Mouse (Mus musculus) CH12.LX (cell line): ENCODE measurements around the gene Zfp74. TPM values are rescaled to one million over a fixed set of nuclear protein-coding genes. Genes with fewer than 3 reads are reported as not detected.

Source experiments
- DNase-seq: peaks from one replicate; pipeline ENCODE4 v3.0.0-alpha.2; 2013; ENCODE audit errors: extremely low read depth
- H3K27ac ChIP-seq: 2 replicates; pipeline ENCODE4 v1.5.1; 2012; ENCODE audit warnings: low read depth, mild to moderate bottlenecking, control low read depth, moderate library complexity; ENCODE audit not compliant: insufficient read depth
- H3K27me3 ChIP-seq: replicated peaks from 2 replicates; pipeline ENCODE3; 2012; ENCODE audit warnings: inconsistent platforms
- H3K36me3 ChIP-seq, 2 experiments: replicated peaks in 1 of 2; 2 replicates each; pipeline versions ENCODE3 to v1.6.1; 2012; ENCODE audit warnings: inconsistent platforms in 1 of 2, low read length in 1 of 2, mild to moderate bottlenecking in 1 of 2, mixed read lengths in 1 of 2, moderate library complexity in 1 of 2; ENCODE audit not compliant: control insufficient read depth in 1 of 2, insufficient read depth in 1 of 2
- H3K4me1 ChIP-seq, 2 experiments: 2 replicates each; pipeline ENCODE4 v1.6.1; 2012; ENCODE audit warnings: inconsistent platforms in 1 of 2, moderate library complexity in 1 of 2; ENCODE audit not compliant: insufficient read depth in 2 of 2, control insufficient read depth in 1 of 2
- H3K4me2 ChIP-seq: 2 replicates; pipeline ENCODE4 v1.6.1; 2012; ENCODE audit warnings: low read depth, mild to moderate bottlenecking, control low read depth; ENCODE audit not compliant: poor library complexity, insufficient read depth, severe bottlenecking
- H3K4me3 ChIP-seq, 3 experiments: fragments of 150-350 bp in 1 of 3; sonication (generic) in 1 of 3; replicated peaks in 1 of 3; 2 replicates each; pipeline versions ENCODE3 to v1.5.1; 2011 to 2012; ENCODE audit warnings: low read depth in 2 of 3, low read length in 2 of 3, mild to moderate bottlenecking in 2 of 3, moderate library complexity in 2 of 3, control low read depth in 1 of 3, improper control_type of control experiment in 1 of 3, inconsistent platforms in 1 of 3, mixed read lengths in 1 of 3; ENCODE audit not compliant: poor library complexity in 1 of 3
- H3K79me2 ChIP-seq: replicated peaks from 2 replicates; pipeline ENCODE4 v1.6.1; 2012; ENCODE audit warnings: mild to moderate bottlenecking, moderate library complexity; ENCODE audit not compliant: control insufficient read depth, poor library complexity, insufficient read depth, severe bottlenecking; ENCODE audit errors: extremely low read depth
- H3K9ac ChIP-seq: 2 replicates; pipeline ENCODE4 v1.6.1; 2012; ENCODE audit warnings: low read depth, mild to moderate bottlenecking, control low read depth, moderate library complexity; ENCODE audit not compliant: insufficient read depth
- H3K9me3 ChIP-seq: replicated peaks from 2 replicates; pipeline ENCODE3; 2012; ENCODE audit warnings: low read length, inconsistent platforms, mixed read lengths
- CHD1 ChIP-seq: IDR thresholded peaks from 2 replicates; pipeline ENCODE4 v1.6.1; 2012; ENCODE audit warnings: low read depth, low read length, improper control_type of control experiment, inconsistent platforms
- CTCF ChIP-seq, 2 experiments: IDR thresholded peaks in 1 of 2; conservative IDR thresholded peaks in 1 of 2; 2 replicates each; pipeline ENCODE4 v1.5.1; 2011 to 2012; ENCODE audit warnings: low read depth in 2 of 2, low read length in 2 of 2, improper control_type of control experiment in 1 of 2, inconsistent platforms in 1 of 2, mild to moderate bottlenecking in 1 of 2, moderate library complexity in 1 of 2
- E2F4 ChIP-seq: IDR thresholded peaks from 2 replicates; pipeline ENCODE4 v1.6.1; 2011; ENCODE audit warnings: low read depth, low read length, improper control_type of control experiment; ENCODE audit not compliant: insufficient replicate concordance
- GABPA ChIP-seq: IDR thresholded peaks from 2 replicates; pipeline ENCODE4 v1.6.1; 2012; ENCODE audit warnings: low read depth, low read length, improper control_type of control experiment, inconsistent platforms; ENCODE audit not compliant: insufficient replicate concordance
- HCFC1 ChIP-seq: IDR thresholded peaks from 2 replicates; pipeline ENCODE4 v1.6.1; 2012; ENCODE audit warnings: low read depth, mild to moderate bottlenecking, inconsistent platforms, low read length, improper control_type of control experiment
- JUN ChIP-seq: IDR thresholded peaks from 2 replicates; pipeline ENCODE4 v1.6.1; 2011; ENCODE audit warnings: low read depth, mild to moderate bottlenecking, low read length, improper control_type of control experiment, moderate library complexity; ENCODE audit not compliant: insufficient read depth
- KAT2A ChIP-seq: IDR thresholded peaks from 2 replicates; pipeline ENCODE4 v1.6.1; 2012; ENCODE audit warnings: low read length, improper control_type of control experiment, inconsistent platforms; ENCODE audit not compliant: insufficient replicate concordance
- MAZ ChIP-seq: IDR thresholded peaks from 2 replicates; pipeline ENCODE4 v1.6.1; 2012; ENCODE audit warnings: low read depth, mild to moderate bottlenecking, inconsistent platforms, low read length, improper control_type of control experiment, moderate library complexity
- MEF2A ChIP-seq: IDR thresholded peaks from 2 replicates; pipeline ENCODE4 v1.6.1; 2014; ENCODE audit warnings: low read depth, mild to moderate bottlenecking, inconsistent platforms, low read length, improper control_type of control experiment, borderline replicate concordance
- MXI1 ChIP-seq: IDR thresholded peaks from 2 replicates; pipeline ENCODE4 v1.6.1; 2011; ENCODE audit warnings: mild to moderate bottlenecking, low read depth, low read length, improper control_type of control experiment
- MYC ChIP-seq: IDR thresholded peaks from 2 replicates; pipeline ENCODE4 v1.6.1; 2011; ENCODE audit warnings: low read depth, mild to moderate bottlenecking, improper control_type of control experiment, low read length
- NELFE ChIP-seq: IDR thresholded peaks from 2 replicates; pipeline ENCODE4 v1.6.1; 2011; ENCODE audit warnings: low read depth, low read length, improper control_type of control experiment
- PAX5 ChIP-seq: IDR thresholded peaks from 2 replicates; pipeline ENCODE4 v1.6.1; 2012; ENCODE audit warnings: low read length, inconsistent platforms, mixed read lengths
- POLR2A ChIP-seq: IDR thresholded peaks from 2 replicates; pipeline ENCODE4 v1.6.1; 2011; ENCODE audit warnings: low read depth, mild to moderate bottlenecking, improper control_type of control experiment, low read length
- POLR2AphosphoS2 ChIP-seq: IDR thresholded peaks from 2 replicates; pipeline ENCODE4 v1.6.1; 2011; ENCODE audit warnings: low read depth, low read length, improper control_type of control experiment
- RAD21 ChIP-seq: IDR thresholded peaks from 2 replicates; pipeline ENCODE4 v1.6.1; 2011; ENCODE audit warnings: low read depth, mild to moderate bottlenecking, low read length, improper control_type of control experiment, moderate library complexity
- SIN3A ChIP-seq: IDR thresholded peaks from 2 replicates; pipeline ENCODE4 v1.6.1; 2012; ENCODE audit warnings: low read length, improper control_type of control experiment, inconsistent platforms
- SMC3 ChIP-seq: IDR thresholded peaks from 2 replicates; pipeline ENCODE4 v1.6.1; 2011; ENCODE audit warnings: low read depth, low read length, improper control_type of control experiment
- TBP ChIP-seq: conservative IDR thresholded peaks from 2 replicates; pipeline ENCODE4 v1.6.1; 2011; ENCODE audit warnings: low read depth, low read length, improper control_type of control experiment
- UBTF ChIP-seq: IDR thresholded peaks from 2 replicates; pipeline ENCODE4 v1.6.1; 2012; ENCODE audit warnings: low read depth, mild to moderate bottlenecking, inconsistent platforms, low read length, improper control_type of control experiment, moderate library complexity
- USF1 ChIP-seq: IDR thresholded peaks from 2 replicates; pipeline ENCODE4 v1.6.1; 2014; ENCODE audit warnings: low read depth, mild to moderate bottlenecking, inconsistent platforms, low read length, improper control_type of control experiment
- USF2 ChIP-seq: conservative IDR thresholded peaks from 2 replicates; pipeline ENCODE4 v1.6.1; 2011; ENCODE audit warnings: low read depth, low read length, improper control_type of control experiment
- ZC3H11A ChIP-seq: IDR thresholded peaks from 2 replicates; pipeline ENCODE4 v1.6.1; 2012; ENCODE audit warnings: low read depth, mild to moderate bottlenecking, inconsistent platforms, low read length, improper control_type of control experiment
- ZKSCAN1 ChIP-seq: IDR thresholded peaks from 2 replicates; pipeline ENCODE4 v1.6.1; 2012; ENCODE audit warnings: low read depth, inconsistent platforms, low read length, improper control_type of control experiment, borderline replicate concordance
- ZMIZ1 ChIP-seq: IDR thresholded peaks from 2 replicates; pipeline ENCODE4 v1.6.1; 2012; ENCODE audit warnings: low read depth, mild to moderate bottlenecking, inconsistent platforms, low read length, improper control_type of control experiment
- dilution Hi-C: fragments of 300-500 bp; cut with MboI; formaldehyde crosslinking; loops from 2 replicates; pipeline ENCODE4 v1.14.3; 2020; ENCODE audit warnings: low sequenced_read_pairs; ENCODE audit not compliant: extremely low pct_unique_long_range_greater_than_20kb, extremely low pct_ligation_motif_present
- in situ Hi-C: fragments of 300-500 bp; cut with MboI; formaldehyde crosslinking; loops from 3 replicates; pipeline ENCODE4 v1.14.3; 2019; ENCODE audit warnings: low sequenced_read_pairs, low pct_ligation_motif_present, low pct_unique_long_range_greater_than_20kb, mixed read lengths
- polyA plus RNA-seq: library from polyadenylated mRNA; unstranded; fragments of >175 nt; gene quantifications from 2 replicates; pipeline ENCODE4 v1.2.1, GENCODE M21; 2012; ENCODE audit warnings: low read depth; ENCODE audit not compliant: insufficient read length
- total RNA-seq, 2 experiments: library from RNA; depleted of rRNA; stranded (reverse); fragments of 300-350 nt in 1 of 2; fragments of >200 nt in 1 of 2; gene quantifications; 2 replicates each; pipeline ENCODE4 v1.2.3; 2012 to 2014

Gene Zfp74
- total and polyA plus RNA-seq, 3 experiments, result 3.8 to 6.7 (median 4.7) TPM

DNA sequence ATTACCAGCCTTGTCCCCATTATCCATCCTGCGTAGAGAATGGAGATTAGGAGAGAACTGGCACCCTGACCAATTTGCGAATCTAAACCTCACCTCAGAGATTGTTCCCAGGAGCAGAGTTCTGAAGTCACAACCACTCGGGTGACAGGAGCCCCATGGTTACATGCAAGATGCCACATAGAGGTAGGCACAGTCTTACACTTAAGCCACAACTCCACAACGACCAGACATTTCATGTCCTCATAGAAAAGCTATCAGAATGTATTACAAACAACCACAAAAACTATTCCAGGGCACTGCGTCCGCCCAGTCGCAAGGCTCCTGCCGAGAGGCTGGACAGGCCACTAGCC lies 29.4 kb upstream of the Zfp74 start:
- dilution Hi-C loops (no loop called here), in situ Hi-C loops (no loop called here)
- Histone ChIP-seq H3K27me3 (no peaks in the 10 kb centered on the region), H3K36me3 (peaks cover 20 to 25% of the 10 kb centered on the region in 2 experiments), H3K79me2 (peaks cover 21% of the 10 kb centered on the region), H3K9me3 (no peaks in the 10 kb centered on the region), H3K4me3 (peak overlapping the region; percentile 69 to 90 (median 88)), H3K9ac (peak overlapping the region; percentile 68), H3K27ac (peak overlapping the region; percentile 50; the same call in 1 of the 2 replicates), H3K4me2 (peak overlapping the region; percentile 75), H3K4me1 (peaks cover 4 to 22% of the 10 kb centered on the region in 2 experiments; a peak in 2 of 4 replicates)
- no peak for TF ChIP-seq MXI1
- TF ChIP-seq USF2, result no peak
- TF ChIP-seq TBP, result no peak
- TF ChIP-seq MEF2A, result no peak
- no peak for TF ChIP-seq GABPA
- TF ChIP-seq ZMIZ1, result no peak
- TF ChIP-seq SIN3A, result no peak
- no peak for TF ChIP-seq ZC3H11A
- no peak for DNase-seq

DNA sequence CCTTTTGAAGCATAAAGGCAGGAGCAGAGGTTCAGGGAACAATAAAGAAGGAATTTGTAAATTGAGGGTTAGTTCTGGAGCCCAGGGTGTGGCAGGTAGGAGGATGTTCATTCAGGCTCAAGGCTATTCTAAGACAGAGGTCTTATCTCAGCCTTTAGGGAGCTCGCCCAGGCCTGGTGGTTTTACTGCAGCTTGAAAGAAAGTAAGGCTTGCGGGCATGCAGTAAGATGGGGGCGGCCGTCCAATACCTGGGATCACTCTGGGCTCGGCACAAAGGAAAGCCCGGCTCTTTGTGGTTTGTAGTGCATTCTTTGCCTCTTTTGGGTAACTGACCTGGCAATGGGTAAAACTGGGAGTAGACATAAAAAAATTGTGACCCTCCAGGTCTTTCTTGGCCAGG lies 29.0 kb upstream of the Zfp74 start:
- H3K9me3 ChIP-seq, result no peaks in the 10 kb centered on the region
- no peak for DNase-seq
- peak overlapping the region; percentile 69 to 90 (median 88) for H3K4me3 ChIP-seq
- H3K27me3 ChIP-seq, result no peaks in the 10 kb centered on the region
- H3K9ac ChIP-seq, result peak overlapping the region; percentile 68
- peaks cover 4 to 22% of the 10 kb centered on the region in 2 experiments; a peak in 2 of 4 replicates for H3K4me1 ChIP-seq
- peaks cover 17 to 21% of the 10 kb centered on the region in 2 experiments for H3K36me3 ChIP-seq
- in situ Hi-C loops, result no loop called here
- no peak for TF ChIP-seq POLR2AphosphoS2
- TF ChIP-seq HCFC1, result no peak
- no peak for TF ChIP-seq CHD1
- TF ChIP-seq ZC3H11A, result no peak
- no peak for TF ChIP-seq MXI1
- no peak for TF ChIP-seq JUN
- TF ChIP-seq, all 38 proteins: peak for 0
- H3K79me2 ChIP-seq, result peaks cover 21% of the 10 kb centered on the region
- peak overlapping the region; percentile 75 for H3K4me2 ChIP-seq
- dilution Hi-C loops, result no loop called here
- no peak overlapping the region for H3K27ac ChIP-seq

DNA sequence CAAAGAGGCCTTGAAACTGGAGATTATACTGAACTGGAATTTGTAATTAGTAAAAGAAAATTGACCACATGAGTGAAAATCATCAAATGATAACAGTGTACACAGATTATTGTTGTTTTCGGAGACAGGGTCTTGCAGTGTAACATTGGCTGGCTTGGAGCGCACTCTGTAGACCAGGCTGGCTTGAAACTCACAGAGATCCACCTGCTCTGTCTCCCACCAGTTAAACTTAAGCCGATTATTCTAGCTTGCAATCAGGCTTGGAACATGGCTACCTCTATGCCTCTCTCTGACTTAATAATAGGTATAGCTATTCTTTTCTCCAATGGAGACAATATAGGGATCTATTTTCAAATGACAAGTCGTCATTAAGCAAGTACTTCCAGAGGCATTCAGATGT lies 28.5 kb upstream of the Zfp74 start:
- Histone ChIP-seq H3K36me3 (peaks cover 12 to 16% of the 10 kb centered on the region in 2 experiments), H3K4me3 (no peak overlapping the region), H3K4me1 (peaks cover 4 to 22% of the 10 kb centered on the region in 2 experiments; a peak in 2 of 4 replicates), H3K9me3 (no peaks in the 10 kb centered on the region), H3K27ac (no peak overlapping the region), H3K27me3 (no peaks in the 10 kb centered on the region), H3K9ac (no peak overlapping the region), H3K79me2 (peaks cover 20% of the 10 kb centered on the region), H3K4me2 (0 out of 2 replicates have a peak overlapping the region, but pooled peaks have one; percentile 75)
- in situ Hi-C loops (no loop called here), dilution Hi-C loops (no loop called here)
- no peak for DNase-seq
- TF ChIP-seq SMC3 (no peak), USF2 (no peak), UBTF (no peak), RAD21 (no peak), TBP (no peak), CHD1 (no peak), MAZ (no peak), CTCF (conservative IDR thresholded peaks at IDR 0.05 in 1 of 2, IDR thresholded peaks at IDR 0.05 in 1 of 2; ENCODE audit: low read depth in 2 of 2, low read length in 2 of 2) (no peak), KAT2A (no peak), GABPA (no peak), POLR2A (no peak), PAX5 (no peak), ZKSCAN1 (no peak), ZC3H11A (no peak), NELFE (no peak), E2F4 (no peak), MYC (no peak), USF1 (no peak)
